Mouse (Mus musculus) heart, postnatal 0 days (tissue): ENCODE measurements around the gene Poln.

Experiments used
- CTCF ChIP-seq: IDR thresholded peaks from 2 replicates; pipeline ENCODE4 v1.5.1; 2016; ENCODE audit warnings: antibody characterized with exemption, control low read depth, low read depth
- EP300 ChIP-seq: IDR thresholded peaks from 2 replicates; pipeline ENCODE4 v1.6.1; 2016; ENCODE audit warnings: antibody characterized with exemption, low read depth

GRCm38 (mm10) chr5:34204911-34205310 is 35.7 kb upstream of the Poln start:
- TF ChIP-seq CTCF (no peak), EP300 (no peak)
